Mouse (Mus musculus) urinary bladder, postnatal 25 days (tissue): ENCODE measurements around the gene Flywch1.

Source experiments
- DNase-seq: peaks from one replicate; pipeline ENCODE4 v3.0.0; 2022; ENCODE audit warnings: low spot score

The Flywch1 gene

GRCm38 (mm10) chr17:23744076-23744475 is 27.3 kb downstream of the Flywch1 start:
- no peak for DNase-seq

DNA sequence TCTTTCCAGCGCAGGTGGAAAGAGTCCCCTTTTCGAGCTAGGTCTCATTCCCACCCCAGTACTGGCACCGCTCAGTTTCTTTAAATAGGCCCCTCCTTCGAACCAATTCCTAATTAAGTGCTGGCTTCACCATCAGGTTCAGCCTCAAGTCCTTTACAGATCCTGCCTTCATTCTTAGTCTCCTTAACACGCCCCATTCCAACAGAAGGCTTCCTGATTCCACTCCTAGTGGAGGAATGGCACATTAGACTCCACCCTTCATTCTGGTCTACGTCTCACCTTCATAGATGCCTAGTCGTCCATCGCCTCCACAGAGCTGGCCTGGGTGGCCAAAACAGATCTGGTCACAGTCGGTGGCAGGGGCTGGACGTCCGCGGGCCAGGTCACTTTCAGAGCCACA is 28.5 kb downstream of the Flywch1 start:
- DNase-seq, result no peak

GRCm38 (mm10) chr17:23742210-23742793 is 29.1 kb downstream of the Flywch1 start:
- no peak for DNase-seq

DNA sequence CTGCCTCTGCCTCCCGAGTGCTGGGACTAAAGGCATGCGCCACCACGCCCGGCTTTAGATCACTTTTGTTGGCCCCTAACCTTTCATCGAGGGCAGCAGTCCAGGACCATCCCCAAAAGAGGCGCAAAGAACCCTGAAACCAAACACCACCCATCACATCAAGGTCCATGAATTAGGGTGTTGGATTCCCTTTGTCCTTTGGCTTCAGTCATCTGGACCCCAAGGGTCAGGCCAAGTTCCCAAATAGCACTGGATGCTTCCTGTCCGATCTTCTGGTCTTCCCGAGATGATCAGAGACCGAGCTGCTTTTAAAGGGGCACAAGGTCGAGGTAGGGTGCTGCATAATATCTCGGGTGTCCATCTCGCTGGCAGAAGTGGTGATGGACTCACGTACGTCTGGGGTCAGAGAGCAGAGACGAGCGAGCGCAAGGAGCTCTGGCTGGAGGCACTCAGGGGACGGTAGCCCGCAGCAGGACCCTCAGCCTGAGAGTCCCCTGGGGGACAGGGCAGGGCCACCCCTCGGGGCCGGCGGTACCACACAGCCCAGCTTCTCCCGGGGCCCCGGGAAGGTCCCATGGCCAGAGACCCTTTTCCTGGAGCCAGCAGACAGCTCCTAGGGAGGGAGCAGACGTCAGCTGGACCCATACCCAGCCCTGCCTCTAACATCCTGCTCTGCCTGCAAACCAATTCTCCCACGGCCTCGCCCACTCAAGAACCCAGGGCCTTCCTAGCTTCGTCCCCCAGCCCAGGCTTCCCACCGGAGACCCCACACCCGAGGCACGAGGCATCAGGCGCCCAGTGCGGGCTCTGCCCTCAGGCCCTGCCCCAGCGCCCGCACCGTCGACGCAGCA is 29.8 kb downstream of the Flywch1 start:
- no peak for DNase-seq

DNA sequence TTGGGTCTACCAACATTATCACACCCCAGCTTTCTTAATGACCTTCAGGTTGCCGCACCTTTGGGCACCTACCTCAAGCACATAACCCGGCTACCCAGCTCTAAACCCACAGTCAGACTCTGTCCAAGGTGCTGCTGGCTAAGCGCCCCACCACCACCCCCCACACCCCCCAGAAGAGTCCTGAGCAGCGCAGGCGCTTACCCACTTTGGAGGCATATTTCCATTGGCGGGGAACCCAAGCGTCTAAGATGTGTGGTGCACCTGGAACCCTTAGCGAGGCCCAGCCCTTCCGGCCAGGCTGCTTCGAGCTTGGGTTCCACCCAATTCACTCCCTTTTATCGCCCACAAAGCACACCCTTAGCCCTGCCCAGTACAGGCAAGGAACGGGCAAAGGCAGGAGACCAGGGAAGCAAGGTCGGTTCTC is 30.8 kb downstream of the Flywch1 start, which contains the start of gene Paqr4:
Paqr4 (minus strand) TSS at position 270 of the 424 bp plus-strand sequence.
- DNase-seq, result no peak

GRCm38 (mm10) chr17:23740136-23740584 is 31.2 kb downstream of the Flywch1 start:
- peak; percentile 78 for DNase-seq

DNA sequence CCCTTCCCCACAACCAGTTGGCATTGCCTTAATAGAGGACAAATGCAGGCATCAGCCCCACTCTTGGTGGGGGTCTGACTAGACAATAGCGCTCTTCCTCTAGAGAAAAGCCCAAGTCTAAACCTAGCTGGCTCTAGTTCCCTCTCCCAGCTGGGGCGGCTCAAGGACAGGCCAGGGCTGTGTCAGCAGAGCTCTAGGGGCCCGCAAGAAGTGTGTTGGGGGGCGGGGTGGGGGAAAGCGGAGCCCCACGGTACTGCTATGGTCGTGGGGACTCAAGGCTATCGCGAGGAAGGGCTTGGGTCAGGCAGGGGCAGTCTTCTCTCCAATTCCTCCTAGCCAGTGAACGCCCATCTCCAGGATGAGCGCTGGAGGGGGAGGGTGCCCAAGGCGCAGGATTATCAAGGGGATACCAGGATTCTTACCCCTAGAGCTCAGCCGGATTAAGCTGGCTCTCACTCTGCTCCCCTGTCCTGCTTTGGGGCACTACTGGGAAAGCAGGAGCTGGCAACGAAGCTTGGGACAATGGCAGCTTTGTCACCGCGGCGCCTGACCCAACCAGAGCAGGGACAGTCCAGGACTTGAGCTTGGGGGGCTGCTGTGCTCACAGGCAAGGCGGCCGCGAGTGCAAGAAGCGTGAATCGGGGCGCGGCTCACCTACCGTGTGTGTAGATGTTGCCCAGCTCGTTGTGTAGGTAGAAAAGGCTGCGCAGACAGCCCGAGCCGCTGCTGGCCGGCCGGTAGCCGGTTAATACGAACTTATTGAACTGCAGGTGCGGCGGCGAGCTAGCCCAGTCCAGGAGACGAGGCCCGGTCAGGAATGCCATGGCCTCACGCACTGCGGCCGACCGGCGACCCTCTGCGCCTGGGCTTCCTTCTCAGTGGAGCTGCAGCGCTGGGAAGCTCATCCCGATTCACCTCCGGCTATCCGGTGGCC is 31.9 kb downstream of the Flywch1 start:
- DNase-seq, result peak; percentile 15

- no peak for DNase-seq
Observed at GRCm38 (mm10) chr17:23738836-23739201, 32.6 kb downstream of the Flywch1 start.

DNA sequence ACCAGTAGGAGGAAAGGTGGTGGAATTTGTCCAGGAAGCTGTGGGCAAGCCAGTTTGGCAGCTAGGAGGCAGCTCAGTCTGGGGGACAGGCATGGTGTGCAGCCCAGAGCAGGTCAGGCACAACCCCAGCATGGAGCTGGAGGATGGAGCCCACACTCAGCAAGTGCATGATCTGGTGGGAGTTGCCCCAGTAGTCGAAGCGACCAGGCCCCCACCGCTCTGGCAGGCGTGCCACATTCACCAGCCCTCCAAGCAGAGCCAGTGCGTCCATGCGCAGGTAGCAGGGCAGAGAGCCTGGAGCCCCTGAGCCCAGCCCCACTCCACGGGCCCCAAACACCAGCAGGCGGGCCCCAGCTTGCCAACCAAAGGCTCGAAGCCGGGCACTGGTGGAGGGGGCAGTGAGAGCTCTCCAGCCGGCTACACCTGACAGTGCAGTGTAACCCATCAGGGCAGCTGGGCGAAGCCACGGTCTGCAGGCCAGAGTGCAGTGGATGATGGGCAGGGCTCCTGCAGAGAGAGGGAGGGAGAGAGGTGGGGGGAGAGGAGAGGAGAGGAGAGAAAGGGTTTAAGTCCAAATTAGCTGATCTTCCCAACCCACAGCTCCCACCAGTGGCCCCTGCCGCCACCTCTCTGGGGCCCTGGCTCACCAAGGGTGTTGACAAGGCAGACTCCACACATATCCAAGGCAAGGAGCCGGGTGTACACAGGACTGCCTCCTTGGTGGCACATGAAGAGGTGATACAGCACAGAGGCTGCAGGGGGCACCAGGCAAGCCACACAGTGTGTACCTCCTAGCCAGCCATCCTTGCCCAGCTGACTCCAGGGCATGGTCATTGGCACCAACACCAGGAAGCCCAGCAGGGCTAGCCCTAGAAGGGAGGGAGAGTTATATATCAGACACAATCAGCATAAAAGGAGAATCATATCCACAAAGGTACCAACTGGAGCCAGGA is 33.6 kb downstream of the Flywch1 start:
- no peak for DNase-seq

- DNase-seq, result no peak
Observed at GRCm38 (mm10) chr17:23734341-23734740, 37.1 kb downstream of the Flywch1 start.

DNA sequence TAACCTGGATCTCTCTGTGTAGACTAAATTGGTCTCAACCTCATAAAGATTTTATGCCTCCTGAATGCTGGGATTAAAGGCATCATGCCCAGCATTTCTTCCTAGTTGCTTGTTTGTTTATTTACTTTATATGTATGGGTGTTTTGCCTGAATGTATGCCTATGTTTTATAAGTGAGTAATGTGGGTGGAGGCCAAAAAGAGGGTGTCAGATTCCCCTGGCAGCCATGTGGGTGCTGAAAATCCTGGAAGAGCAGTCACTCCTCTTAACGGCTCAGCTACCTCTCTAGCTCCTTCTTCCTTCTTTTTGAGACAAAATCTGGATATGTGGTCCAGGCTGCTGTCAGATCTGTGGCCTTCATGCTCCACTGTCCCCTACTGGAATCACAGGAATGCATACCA is 41.0 kb downstream of the Flywch1 start:
- DNase-seq, result no peak

DNA sequence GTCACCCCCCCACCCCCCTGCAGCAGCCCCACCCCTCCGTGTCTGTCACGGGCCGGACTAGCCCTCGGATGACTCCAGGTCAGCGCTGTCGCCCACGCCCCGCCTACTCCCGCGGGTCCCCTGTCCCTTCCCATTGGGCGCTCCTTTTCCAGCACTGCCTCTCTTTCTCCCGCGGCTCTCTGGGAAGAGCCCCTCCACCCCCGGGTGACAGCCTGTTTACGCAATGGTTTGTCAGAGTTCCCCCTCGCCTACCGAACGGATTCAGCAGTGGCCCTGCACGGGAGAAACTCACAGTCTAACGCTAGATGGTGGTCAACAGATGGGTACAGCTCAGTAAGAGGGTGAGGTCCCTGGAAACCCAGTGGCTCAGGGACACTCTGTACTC is 44.7 kb downstream of the Flywch1 start:
- DNase-seq, result peak; percentile 58

- DNase-seq, result peak; percentile 98
Observed at GRCm38 (mm10) chr17:23725999-23726757, 45.2 kb downstream of the Flywch1 start, which contains the start of gene Pkmyt1. TSS of gene Pkmyt1 (plus strand) at chr17:23726336.

- no peak for DNase-seq
Observed at GRCm38 (mm10) chr17:23725477-23725876, 45.9 kb downstream of the Flywch1 start.

GRCm38 (mm10) chr17:23722376-23723125 is 48.9 kb downstream of the Flywch1 start, which contains the start of gene 1520401A03Rik:
TSS of gene 1520401A03Rik (minus strand) at chr17:23722783.
- DNase-seq, result no peak

DNA sequence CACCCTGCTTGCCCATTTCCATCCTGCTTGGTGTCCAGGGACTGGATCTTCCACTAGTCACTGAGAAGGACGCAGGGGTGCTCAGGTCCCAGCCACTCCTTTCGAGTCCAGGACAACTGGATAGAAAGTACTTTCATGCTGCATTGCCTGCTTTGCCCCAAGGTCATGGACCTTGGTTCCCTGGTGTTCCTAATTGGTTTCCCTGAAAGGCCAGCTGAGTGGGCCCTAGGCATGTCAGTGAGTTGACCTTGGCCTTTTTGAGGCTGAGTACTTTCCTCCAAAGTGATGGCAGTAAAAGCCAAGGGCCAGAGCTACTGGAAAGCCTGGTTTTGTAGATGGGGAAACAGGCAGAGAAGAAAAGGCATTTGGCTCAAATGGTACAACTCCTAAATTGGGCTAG is 49.5 kb downstream of the Flywch1 start:
- no peak for DNase-seq

DNA sequence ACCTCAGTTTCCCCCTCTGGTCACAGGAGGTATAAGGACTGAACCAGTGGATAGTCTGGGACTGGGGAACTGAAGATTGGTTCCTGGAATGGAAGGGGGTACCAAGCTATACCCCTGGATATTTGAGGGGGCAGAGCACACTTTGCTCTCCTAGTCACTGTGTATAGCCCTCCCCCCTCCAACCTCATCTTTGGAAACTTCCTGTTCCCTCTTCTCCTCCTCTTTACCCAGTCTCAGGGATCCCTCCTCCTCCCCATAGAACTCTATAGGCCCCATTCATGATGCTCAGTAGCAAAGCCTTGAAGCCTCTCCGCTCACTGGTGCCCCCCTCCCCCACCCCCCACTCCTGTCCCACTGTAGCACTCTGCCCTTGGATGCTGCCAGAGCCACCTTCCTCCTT is 51.9 kb downstream of the Flywch1 start:
- no peak for DNase-seq

DNA sequence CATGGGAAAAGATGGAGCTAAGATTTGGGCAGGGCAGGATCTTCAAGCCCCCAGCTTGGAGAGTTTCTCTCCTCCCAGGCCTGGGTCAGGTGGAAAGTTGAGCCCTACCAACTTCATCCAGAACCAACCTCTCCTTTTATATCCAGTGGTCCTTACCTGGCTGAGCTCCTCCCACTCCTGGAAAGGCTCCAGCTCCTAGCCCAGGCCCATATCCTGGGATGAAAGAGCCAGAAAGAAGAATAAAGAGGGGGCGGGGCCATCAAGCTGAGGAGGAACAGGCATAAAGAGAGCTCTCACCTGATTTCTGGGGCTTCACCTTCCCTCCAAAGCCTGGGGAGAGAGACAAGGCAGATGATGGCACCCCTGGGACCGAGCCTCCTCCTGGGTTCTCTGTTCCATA is 54.4 kb downstream of the Flywch1 start:
- DNase-seq, result no peak

- peak; percentile 78 for DNase-seq
Observed at GRCm38 (mm10) chr17:23706212-23706611, 65.2 kb downstream of the Flywch1 start.
